Mouse (Mus musculus) heart, embryonic 16.5 days (tissue): ENCODE data around the gene Mien1. TPM values are rescaled to one million over a fixed set of nuclear protein-coding genes. Genes with fewer than 3 reads are reported as not detected.
A peak's percentile ranks its signal among the peaks of the same experiment; 100 is the strongest.

Experiments
- ATAC-seq: fragments of 200-750 bp; cut with Nextera tagmentation; replicated peaks from 2 replicates; pipeline ENCODE4 v1.8.0; 2017; ENCODE audit warnings: moderate number of reproducible peaks; ENCODE audit not compliant: insufficient read depth, low FRiP score; ENCODE audit errors: extremely low read depth
- H3K27ac ChIP-seq: fragments of 300-500 bp; sonication (generic); 2 replicates; pipeline ENCODE4 v1.5.1; 2014; ENCODE audit warnings: mild to moderate bottlenecking, low read length, control low read depth, moderate library complexity
- H3K27me3 ChIP-seq: fragments of 300-500 bp; sonication (generic); 2 replicates; pipeline ENCODE4 v1.6.1; 2014; ENCODE audit warnings: low read length, mixed read lengths; ENCODE audit not compliant: control insufficient read depth, insufficient read depth
- H3K36me3 ChIP-seq: fragments of 300-500 bp; sonication (generic); 2 replicates; pipeline ENCODE4 v1.6.1; 2014; ENCODE audit not compliant: control insufficient read depth, insufficient read depth
- H3K4me1 ChIP-seq: fragments of 300-500 bp; sonication (generic); 2 replicates; pipeline ENCODE4 v1.6.1; 2014; ENCODE audit warnings: low read length, mixed read lengths; ENCODE audit not compliant: control insufficient read depth, insufficient read depth
- H3K4me2 ChIP-seq: fragments of 300-500 bp; sonication (generic); 2 replicates; pipeline ENCODE4 v1.6.1; 2014; ENCODE audit warnings: low read depth, mild to moderate bottlenecking, control low read depth, low read length
- H3K4me3 ChIP-seq: fragments of 300-500 bp; sonication (generic); 2 replicates; pipeline ENCODE4 v1.5.1; 2014; ENCODE audit warnings: mild to moderate bottlenecking, control low read depth, low read length
- H3K9ac ChIP-seq: fragments of 300-500 bp; sonication (generic); 2 replicates; pipeline ENCODE4 v1.6.1; 2014; ENCODE audit warnings: low read length, control low read depth
- H3K9me3 ChIP-seq: fragments of 300-500 bp; sonication (generic); replicated peaks from 2 replicates; pipeline ENCODE4 v1.6.1; 2016; ENCODE audit warnings: low read length; ENCODE audit not compliant: control insufficient read depth
- WGBS: fragments of 180-500 bp; shearing (Covaris S2); extraction: QIAGEN DNeasy Blood & Tissue Kit; methylation state at CpG from one replicate; pipeline ENCODE4 v1.1.7; 2014; 5-methylcytosine and 5-hydroxymethylcytosine counted together
- polyA plus RNA-seq: library from polyadenylated mRNA; unstranded; fragments of >200 nt; fragmentation: Nextera tagmentation; extraction: Ambion mirVana; gene quantifications from 2 replicates; pipeline ENCODE4 v1.2.1, GENCODE M21; 2015

Gene Mien1
- polyA plus RNA-seq, 1 experiment from 2014 or later = 100 TPM

DNA sequence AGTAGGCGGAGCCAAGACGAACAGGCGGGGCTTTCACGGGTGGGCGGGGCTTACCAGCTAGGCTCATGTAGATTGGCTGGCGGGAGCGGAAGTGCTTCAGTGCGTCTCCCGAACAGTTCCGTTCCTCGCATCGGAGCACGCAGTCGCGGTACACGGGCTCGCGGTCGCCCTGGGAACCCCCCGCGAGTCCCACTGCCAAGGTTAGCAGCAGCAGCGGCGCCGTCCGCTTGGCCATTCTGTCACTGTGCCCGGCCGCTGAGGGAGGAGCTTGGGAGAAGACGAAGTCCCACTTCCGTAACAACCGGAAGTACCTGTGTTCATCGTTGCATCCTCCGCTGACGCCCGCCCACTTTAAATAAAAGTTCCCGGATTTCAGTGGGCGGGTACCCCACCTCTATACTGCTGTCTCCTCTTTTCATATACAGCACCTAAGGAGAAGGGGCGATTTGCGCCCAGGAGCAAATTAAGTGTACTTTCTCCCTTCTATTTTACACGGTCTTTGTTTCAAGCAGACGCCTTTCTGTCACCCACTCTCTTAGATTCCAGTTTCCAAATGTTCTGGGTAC is 38.5 kb downstream of the Mien1 start, which contains the start of gene Pgap3:
Pgap3 (minus strand) TSS at position 330 of the 566 bp plus-strand sequence.
- ATAC-seq = peak; percentile 85
- no peaks in the 10 kb centered on the region for H3K36me3 ChIP-seq
- peak within 1 kb of the TSS; percentile 84 for H3K4me3 ChIP-seq
- H3K27me3 ChIP-seq = peaks cover 2% of the 10 kb centered on the region; the same call in 1 of the 2 replicates
- peaks cover 15% of the 10 kb centered on the region for H3K4me1 ChIP-seq
- under 1% methylated on average over 40 of the region's 40 CpGs for WGBS
- H3K4me2 ChIP-seq = peak within 1 kb of the TSS; percentile 82
- H3K9me3 ChIP-seq = no peaks in the 10 kb centered on the region
- H3K9ac ChIP-seq = peak within 1 kb of the TSS; percentile 86
- H3K27ac ChIP-seq = peak within 1 kb of the TSS; percentile 97

DNA sequence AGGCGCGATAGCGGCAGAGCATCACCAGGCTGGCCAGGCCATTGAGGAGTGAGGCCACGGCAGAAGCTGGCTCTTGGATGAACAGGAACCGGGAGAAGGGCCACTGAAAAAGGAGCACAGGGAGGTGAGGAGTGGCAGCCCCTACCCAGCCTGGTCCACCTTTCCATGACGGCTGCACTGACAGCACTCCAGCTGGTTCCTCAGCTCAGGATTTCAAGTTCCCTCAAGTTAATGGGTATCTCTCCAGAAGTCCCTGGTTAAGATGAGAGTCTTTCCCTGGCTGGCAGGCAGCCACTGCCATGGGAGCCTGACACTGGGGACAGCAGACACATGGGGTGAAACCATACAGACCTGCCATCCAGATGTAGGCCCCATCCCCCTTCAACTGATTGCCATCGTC is 40.8 kb downstream of the Mien1 start:
- no peaks in the 10 kb centered on the region for H3K27me3 ChIP-seq
- H3K36me3 ChIP-seq = no peaks in the 10 kb centered on the region
- no peak for ATAC-seq
- peaks cover 36% of the 10 kb centered on the region for H3K4me1 ChIP-seq
- H3K27ac ChIP-seq = no peak overlapping the region
- 89% methylated on average over 7 of the region's 7 CpGs for WGBS
- H3K9me3 ChIP-seq = no peaks in the 10 kb centered on the region
- no peak overlapping the region for H3K4me2 ChIP-seq
- H3K4me3 ChIP-seq = no peak overlapping the region
- H3K9ac ChIP-seq = no peak overlapping the region

- H3K27ac ChIP-seq = peak overlapping the region; percentile 96
- no peak overlapping the region for H3K4me3 ChIP-seq
- no peaks in the 10 kb centered on the region for H3K9me3 ChIP-seq
- no peak overlapping the region; the same call in 1 of the 2 replicates for H3K4me2 ChIP-seq
- ATAC-seq = peak; percentile 42
- no peaks in the 10 kb centered on the region; the same call in 1 of the 2 replicates for H3K27me3 ChIP-seq
- WGBS = 16% methylated on average over 4 of the region's 4 CpGs
- peaks cover 46% of the 10 kb centered on the region for H3K4me1 ChIP-seq
- no peaks in the 10 kb centered on the region for H3K36me3 ChIP-seq
- peak overlapping the region; percentile 45 for H3K9ac ChIP-seq
Observed at GRCm38 (mm10) chr11:98395041-98395440, 43.8 kb downstream of the Mien1 start.

- Histone ChIP-seq H3K4me2 (peak overlapping the region; percentile 43), H3K9ac (peak overlapping the region; percentile 57)
Observed at GRCm38 (mm10) chr11:98394301-98394700, 44.5 kb downstream of the Mien1 start.

GRCm38 (mm10) chr11:98393317-98393716 is 45.5 kb downstream of the Mien1 start:
- Histone ChIP-seq H3K4me1 (peaks cover 49% of the 10 kb centered on the region), H3K4me3 (no peak overlapping the region; the same call in 1 of the 2 replicates), H3K36me3 (no peaks in the 10 kb centered on the region), H3K27me3 (no peaks in the 10 kb centered on the region; the same call in 1 of the 2 replicates), H3K27ac (peak overlapping the region; percentile 96), H3K9me3 (no peaks in the 10 kb centered on the region), H3K4me2 (peak overlapping the region; percentile 43), H3K9ac (peak overlapping the region; percentile 57)
- WGBS = 13% methylated on average over 6 of the region's 6 CpGs
- ATAC-seq = peak; percentile 69

More at GRCm38 (mm10) chr11:98394301-98394700, 44.5 kb downstream of the Mien1 start:
- Histone ChIP-seq H3K4me1 (peaks cover 46% of the 10 kb centered on the region), H3K9me3 (no peaks in the 10 kb centered on the region), H3K4me3 (no peak overlapping the region), H3K27me3 (no peaks in the 10 kb centered on the region; the same call in 1 of the 2 replicates), H3K36me3 (no peaks in the 10 kb centered on the region), H3K27ac (peak overlapping the region; percentile 96)
- 15% methylated on average over 6 of the region's 6 CpGs for WGBS
- ATAC-seq = peak; percentile 63

GRCm38 (mm10) chr11:98392645-98393044 is 46.1 kb downstream of the Mien1 start:
- peaks cover 54% of the 10 kb centered on the region for H3K4me1 ChIP-seq
- H3K27ac ChIP-seq = peak overlapping the region; percentile 96
- 29% methylated on average over 4 of the region's 4 CpGs for WGBS
- H3K9me3 ChIP-seq = no peaks in the 10 kb centered on the region
- H3K4me3 ChIP-seq = no peak overlapping the region
- H3K36me3 ChIP-seq = no peaks in the 10 kb centered on the region
- H3K27me3 ChIP-seq = no peaks in the 10 kb centered on the region; the same call in 1 of the 2 replicates
- ATAC-seq = peak; percentile 34
- H3K4me2 ChIP-seq = peak overlapping the region; percentile 43; the same call in 1 of the 2 replicates
- H3K9ac ChIP-seq = peak overlapping the region; percentile 57

- Histone ChIP-seq H3K4me3 (no peak overlapping the region), H3K4me1 (peaks cover 55% of the 10 kb centered on the region), H3K9me3 (no peaks in the 10 kb centered on the region), H3K27ac (peak overlapping the region; percentile 96), H3K36me3 (no peaks in the 10 kb centered on the region), H3K4me2 (no peak overlapping the region), H3K27me3 (peaks cover 3% of the 10 kb centered on the region; the same call in 1 of the 2 replicates), H3K9ac (peak overlapping the region; percentile 44)
- ATAC-seq = no peak
- 23% methylated on average over 7 of the region's 8 CpGs for WGBS
Observed at GRCm38 (mm10) chr11:98392034-98392433, 46.8 kb downstream of the Mien1 start.

DNA sequence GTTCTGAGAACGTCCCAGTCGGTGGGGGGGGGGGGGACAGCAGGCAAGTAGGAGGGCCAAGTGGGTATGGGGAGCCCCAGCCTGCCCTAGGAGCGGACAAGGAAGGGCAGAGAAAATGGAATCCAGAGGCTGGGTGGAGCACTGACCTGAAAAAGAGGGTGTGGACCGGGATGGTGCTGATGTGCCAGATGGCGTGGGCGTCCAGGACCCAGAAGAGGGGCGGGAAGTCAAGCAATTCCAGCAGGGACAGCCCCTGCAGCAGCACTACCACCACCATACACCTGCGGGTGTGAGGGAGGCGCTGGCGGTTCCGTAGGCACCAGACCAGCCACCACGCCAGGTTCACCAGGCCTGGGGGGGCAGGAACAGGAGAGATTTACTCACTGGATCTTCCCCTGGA is 48.6 kb downstream of the Mien1 start:
- Histone ChIP-seq H3K27me3 (peaks cover 9% of the 10 kb centered on the region; the same call in 1 of the 2 replicates), H3K4me2 (no peak overlapping the region), H3K9ac (no peak overlapping the region; the same call in 1 of the 2 replicates), H3K36me3 (no peaks in the 10 kb centered on the region), H3K27ac (no peak overlapping the region), H3K9me3 (no peaks in the 10 kb centered on the region), H3K4me1 (peaks cover 63% of the 10 kb centered on the region), H3K4me3 (no peak overlapping the region)
- 81% methylated on average over 12 of the region's 12 CpGs for WGBS
- ATAC-seq = no peak

GRCm38 (mm10) chr11:98389221-98389780 is 49.5 kb downstream of the Mien1 start:
- no peaks in the 10 kb centered on the region for H3K36me3 ChIP-seq
- peaks cover 9% of the 10 kb centered on the region; the same call in 1 of the 2 replicates for H3K27me3 ChIP-seq
- no peak overlapping the region for H3K4me2 ChIP-seq
- no peak overlapping the region for H3K27ac ChIP-seq
- H3K4me3 ChIP-seq = no peak overlapping the region
- H3K9ac ChIP-seq = peak overlapping the region; percentile 8; the same call in 1 of the 2 replicates
- H3K9me3 ChIP-seq = no peaks in the 10 kb centered on the region
- H3K4me1 ChIP-seq = peaks cover 62% of the 10 kb centered on the region
- ATAC-seq = no peak
- 26% methylated on average over 9 of the region's 9 CpGs for WGBS
